Mouse (Mus musculus) layer of hippocampus, adult 2 months (tissue): ENCODE measurements around the gene Camta1. TPM values are rescaled to one million over a fixed set of nuclear protein-coding genes. Genes with fewer than 3 reads are reported as not detected.

Experiments used
- DNase-seq, 2 experiments: peaks; one replicate each; pipeline ENCODE4 v3.0.0; 2022; ENCODE audit warnings: low spot score in 2 of 2
- H3K27ac ChIP-seq: fragments of 200-600 bp; 2 replicates; pipeline ENCODE4 v1.8.1; 2022
- H3K4me3 ChIP-seq: fragments of 200-600 bp; 2 replicates; pipeline ENCODE4 v1.8.1; 2022; ENCODE audit warnings: mild to moderate bottlenecking
- CTCF ChIP-seq: fragments of 200-600 bp; conservative IDR thresholded peaks from 2 replicates; pipeline ENCODE4 v1.8.1; 2022; ENCODE audit warnings: antibody characterized with exemption, mild to moderate bottlenecking, moderate library complexity
- total RNA-seq, 2 experiments: library from RNA; stranded (reverse); gene quantifications; 2 replicates each; pipeline ENCODE4 v1.2.3; 2021

Camta1 gene
- total RNA-seq, 2 experiments from 2014 or later: 275 to 294 TPM

GRCm38 (mm10) chr4:151610266-151610665, 251.4 kb downstream of the Camta1 start:
- Histone ChIP-seq H3K27ac (no peak overlapping the region), H3K4me3 (no peak overlapping the region)
- TF ChIP-seq CTCF: peak; percentile 85

DNA sequence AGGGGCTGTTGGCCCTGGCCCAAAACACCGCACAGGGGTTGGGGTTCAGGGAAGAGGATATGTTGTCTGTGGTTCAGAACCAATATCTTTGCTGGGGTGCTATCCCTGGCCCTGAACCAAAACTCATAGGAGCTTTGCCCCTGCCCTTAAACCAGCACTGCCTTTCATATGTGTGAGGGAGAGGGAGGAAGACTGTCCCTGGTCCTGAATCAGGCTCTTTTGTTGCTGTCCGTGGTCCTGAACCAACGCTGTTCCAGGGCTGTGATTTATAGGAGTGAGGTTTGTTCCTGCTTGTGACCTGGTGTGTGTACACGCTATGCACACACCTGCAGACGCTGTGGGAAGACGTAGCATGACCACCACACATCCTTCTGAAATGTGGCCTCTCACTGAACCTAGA, 256.8 kb downstream of the Camta1 start:
- H3K4me3 ChIP-seq: no peak overlapping the region
- no peak for TF ChIP-seq CTCF

More at GRCm38 (mm10) chr4:151610266-151610665, 251.4 kb downstream of the Camta1 start:
- peak in 1 of 2 experiments; percentile 51 for DNase-seq

GRCm38 (mm10) chr4:151604481-151604880, 257.2 kb downstream of the Camta1 start:
- no peak for TF ChIP-seq CTCF
- no peak overlapping the region for H3K4me3 ChIP-seq
- no peak overlapping the region for H3K27ac ChIP-seq
- DNase-seq: peak; percentile 26 to 32

More for the DNA sequence above, 256.8 kb downstream of the Camta1 start:
- DNase-seq: no peak
- no peak overlapping the region for H3K27ac ChIP-seq

DNA sequence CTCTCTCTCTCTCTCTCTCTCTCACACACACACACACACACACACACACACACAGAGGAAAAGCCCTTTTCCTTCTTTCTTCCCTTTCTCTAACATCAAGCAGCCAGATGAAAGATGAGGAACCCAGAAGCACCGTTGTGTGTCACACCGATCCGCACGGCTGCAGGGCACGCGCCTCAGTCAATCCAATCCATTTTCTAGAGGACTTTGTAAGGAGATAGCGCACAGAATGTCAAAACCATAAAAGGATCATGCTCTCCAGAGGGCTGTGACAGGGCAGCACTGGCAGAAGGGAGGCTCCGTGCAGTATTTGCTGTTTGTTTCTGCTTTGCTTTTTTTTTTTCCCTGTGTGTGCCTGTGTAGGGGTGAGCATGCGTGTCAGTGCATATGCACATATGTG, 258.1 kb downstream of the Camta1 start:
- TF ChIP-seq CTCF: no peak
- H3K27ac ChIP-seq: no peak overlapping the region
- no peak for DNase-seq

GRCm38 (mm10) chr4:151595116-151595515, 266.6 kb downstream of the Camta1 start:
- Histone ChIP-seq H3K4me3 (no peak overlapping the region), H3K27ac (no peak overlapping the region)
- DNase-seq: no peak
- no peak for TF ChIP-seq CTCF

More for the DNA sequence above, 258.1 kb downstream of the Camta1 start:
- H3K4me3 ChIP-seq: no peak overlapping the region

GRCm38 (mm10) chr4:151593042-151593441, 268.6 kb downstream of the Camta1 start:
- no peak for DNase-seq
- H3K4me3 ChIP-seq: no peak overlapping the region
- H3K27ac ChIP-seq: no peak overlapping the region
- TF ChIP-seq CTCF: no peak

GRCm38 (mm10) chr4:151586074-151586473, 275.6 kb downstream of the Camta1 start:
- no peak for TF ChIP-seq CTCF
- H3K4me3 ChIP-seq: no peak overlapping the region
- no peak overlapping the region for H3K27ac ChIP-seq
- DNase-seq: no peak

DNA sequence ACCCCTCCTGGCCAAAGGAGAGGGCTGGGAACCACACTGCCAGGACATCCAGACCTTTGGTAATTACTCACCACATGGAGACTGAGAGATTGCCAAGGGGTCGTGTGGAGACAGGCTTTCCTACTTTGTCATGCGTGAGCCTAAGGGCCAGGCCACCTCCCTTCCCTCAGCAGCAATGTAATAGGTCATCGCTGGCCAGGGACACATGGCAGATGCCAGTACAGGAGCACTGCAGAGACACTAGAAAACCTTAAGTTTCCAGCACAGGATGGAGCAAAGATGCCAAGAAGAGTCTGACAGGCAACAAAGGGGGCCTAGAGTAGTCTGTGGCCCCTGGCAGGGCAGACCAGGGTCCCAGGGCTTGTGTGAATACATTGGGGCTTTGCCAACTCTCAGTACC, 283.7 kb downstream of the Camta1 start:
- no peak for TF ChIP-seq CTCF
- no peak overlapping the region for H3K27ac ChIP-seq
- DNase-seq: no peak
- no peak overlapping the region for H3K4me3 ChIP-seq

DNA sequence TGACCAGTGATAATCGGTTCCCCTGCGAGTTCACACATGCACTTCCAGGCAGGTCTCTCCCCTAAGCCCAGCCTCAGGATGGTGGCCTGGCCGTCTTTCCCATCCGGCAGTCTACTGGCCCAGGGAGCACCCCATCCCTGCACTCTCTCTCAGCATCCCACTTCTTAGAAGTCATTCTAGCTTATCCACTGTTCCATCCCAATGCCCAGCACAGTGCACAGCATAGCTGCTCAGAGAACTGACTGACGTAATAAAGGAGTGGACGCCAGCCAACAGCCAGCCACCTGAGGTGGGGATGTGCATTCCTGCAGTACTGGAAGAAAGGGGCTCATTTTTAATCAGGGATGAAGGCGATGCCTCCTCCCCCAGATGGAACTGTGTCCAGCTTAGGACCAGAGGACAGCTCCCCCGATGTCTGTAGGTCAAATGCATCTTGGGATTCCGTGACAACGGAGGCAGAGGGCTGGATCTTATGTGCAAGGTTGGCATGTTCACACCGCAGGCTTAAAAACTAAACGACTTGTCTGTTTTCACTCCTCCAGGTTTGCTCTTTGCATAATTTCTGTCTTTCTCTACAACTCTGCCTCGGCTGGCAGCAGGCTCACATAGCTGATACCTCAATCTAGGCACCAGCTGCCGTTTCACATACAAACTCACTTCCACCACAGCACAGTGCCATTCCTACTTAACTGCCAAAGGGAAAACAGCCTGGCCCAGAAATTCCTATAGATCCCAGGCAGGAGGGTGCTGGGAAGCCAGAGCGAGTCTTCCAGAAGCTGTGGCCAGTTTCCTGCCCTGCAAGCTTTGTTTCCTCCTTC, 285.2 kb downstream of the Camta1 start:
- Histone ChIP-seq H3K27ac (no peak overlapping the region), H3K4me3 (no peak overlapping the region)
- DNase-seq: peak in 1 of 2 experiments; percentile 31

DNA sequence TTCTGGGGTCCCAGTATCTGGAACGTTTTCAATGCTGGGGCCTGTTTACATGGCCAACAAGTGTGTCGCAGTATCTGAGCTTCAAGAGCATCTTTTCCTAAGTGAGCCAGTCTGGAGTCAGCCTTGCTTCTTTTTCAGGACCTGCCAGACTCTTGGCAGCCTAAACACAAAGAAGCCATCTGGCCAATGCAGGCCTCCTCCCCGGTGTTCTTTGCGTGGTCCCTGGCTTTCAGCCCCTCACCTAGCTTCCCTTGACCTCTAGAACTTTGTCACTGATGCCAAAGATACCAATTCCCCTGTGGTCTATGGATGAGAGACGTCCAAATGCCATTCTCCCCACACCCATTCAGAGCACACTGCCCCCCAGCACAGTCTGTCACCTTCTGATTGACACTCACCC, 289.0 kb downstream of the Camta1 start:
- DNase-seq: no peak
- no peak for TF ChIP-seq CTCF
- Histone ChIP-seq H3K4me3 (no peak overlapping the region), H3K27ac (no peak overlapping the region)

More for the DNA sequence above, 285.2 kb downstream of the Camta1 start:
- no peak for TF ChIP-seq CTCF

GRCm38 (mm10) chr4:151569586-151569985, 292.1 kb downstream of the Camta1 start:
- DNase-seq: peak in 1 of 2 experiments; percentile 37
- Histone ChIP-seq H3K27ac (0 out of 2 replicates have a peak overlapping the region, but pooled peaks have one; percentile 44), H3K4me3 (no peak overlapping the region)
- TF ChIP-seq CTCF: no peak

- no peak overlapping the region for H3K4me3 ChIP-seq
Measured at GRCm38 (mm10) chr4:151568887-151569286, 292.8 kb downstream of the Camta1 start.

DNA sequence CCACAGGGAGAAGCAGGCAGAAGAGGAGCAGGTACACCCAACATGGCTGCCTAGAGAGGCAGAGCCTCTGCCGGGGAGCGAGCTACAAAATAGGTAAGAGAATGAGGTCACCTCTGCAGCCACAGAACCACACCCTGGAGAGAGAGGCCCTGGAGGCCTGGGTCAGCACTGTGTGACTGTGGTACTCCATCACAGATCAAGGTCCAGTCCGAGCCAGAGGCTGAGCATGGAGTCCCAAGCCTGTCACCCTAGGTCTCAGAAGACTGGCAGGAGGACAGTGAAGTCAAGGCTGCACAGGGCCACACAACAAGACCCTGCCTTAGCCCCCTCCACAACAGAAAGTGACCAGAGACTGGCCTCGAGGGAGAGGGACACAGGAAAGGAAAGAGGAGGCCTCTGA, 294.6 kb downstream of the Camta1 start:
- Histone ChIP-seq H3K4me3 (no peak overlapping the region), H3K27ac (no peak overlapping the region)
- DNase-seq: no peak
- TF ChIP-seq CTCF: no peak

More at GRCm38 (mm10) chr4:151568887-151569286, 292.8 kb downstream of the Camta1 start:
- no peak for DNase-seq
- TF ChIP-seq CTCF: no peak
- H3K27ac ChIP-seq: no peak overlapping the region

DNA sequence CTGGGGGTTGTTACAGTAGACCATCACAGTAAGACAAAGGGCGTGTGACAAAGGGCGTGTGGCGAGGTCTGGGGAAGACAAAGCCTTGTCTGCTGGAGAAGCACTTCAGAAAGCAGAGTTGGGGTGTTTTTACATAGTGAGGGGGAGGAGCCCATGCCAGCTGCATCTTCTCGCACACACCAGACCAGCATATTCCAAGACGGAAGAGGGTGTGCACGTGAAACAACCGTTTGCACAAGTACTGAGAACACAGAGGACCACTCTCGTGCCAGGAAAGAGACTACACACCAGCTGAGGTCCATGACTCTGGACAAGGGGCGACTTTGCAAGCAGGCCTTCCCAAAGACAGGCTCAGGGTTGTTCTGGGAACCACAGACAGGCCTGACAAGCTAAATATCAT, 306.2 kb downstream of the Camta1 start:
- Histone ChIP-seq H3K4me3 (no peak overlapping the region), H3K27ac (no peak overlapping the region)
- TF ChIP-seq CTCF: no peak
- no peak for DNase-seq
